Mouse (Mus musculus): ENCODE data around the gene Igsf9. TPM values are rescaled to one million over a fixed set of nuclear protein-coding genes. Genes with fewer than 3 reads are reported as not detected.
A peak's percentile ranks its signal among the peaks of the same experiment; 100 is the strongest.

Gene Igsf9
- total RNA-seq, 2 experiments from 2014 or later = 2.5 to 4.8 TPM

DNA sequence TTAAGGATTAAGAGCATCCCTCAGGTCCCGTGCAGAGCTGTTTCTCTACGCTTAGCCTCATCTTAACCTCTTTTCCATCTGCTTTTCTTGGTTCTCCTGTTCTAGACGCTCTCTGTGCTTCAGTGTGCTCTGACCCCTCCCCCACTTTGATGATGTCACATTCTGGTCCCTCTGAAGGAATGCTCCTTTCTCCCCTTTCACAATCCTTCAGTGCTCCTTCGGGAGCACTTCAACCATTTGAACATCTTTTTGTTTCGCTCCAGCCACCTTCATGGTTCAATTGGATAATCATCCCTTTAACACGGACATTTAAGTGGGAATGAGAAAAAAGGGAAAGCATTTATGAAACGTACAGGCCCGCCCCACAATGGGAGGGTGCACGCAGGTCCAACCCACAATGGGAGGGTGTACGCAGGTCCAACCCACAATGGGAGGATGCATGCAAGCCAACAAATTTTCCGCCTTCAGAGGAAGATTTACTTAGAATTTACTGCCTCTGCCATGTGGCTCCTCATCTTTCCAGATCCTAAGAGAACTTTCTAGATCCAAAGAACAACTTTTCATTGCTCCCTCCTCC is 13.2 kb upstream of the Igsf9 start:
- no peak for DNase-seq

DNA sequence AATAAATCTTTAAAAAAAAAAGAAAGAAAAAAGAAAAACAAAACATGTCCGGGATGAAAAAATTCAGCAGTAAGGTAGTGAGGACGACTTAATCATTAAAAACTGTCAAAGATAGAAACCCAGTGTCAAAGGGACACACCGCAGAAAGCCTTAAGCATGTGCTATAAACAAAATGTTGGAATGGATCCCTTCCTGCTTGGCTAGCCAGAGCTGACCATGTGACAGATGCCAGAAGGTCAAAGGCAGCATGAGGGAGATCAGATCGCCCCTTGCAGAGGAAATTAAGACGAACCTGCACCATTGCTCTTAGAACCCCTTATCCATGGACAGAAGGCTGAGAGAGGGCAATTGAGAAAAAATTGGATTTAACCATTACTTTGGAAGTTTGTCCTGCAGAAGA is 12.2 kb upstream of the Igsf9 start:
- no peak for DNase-seq

DNA sequence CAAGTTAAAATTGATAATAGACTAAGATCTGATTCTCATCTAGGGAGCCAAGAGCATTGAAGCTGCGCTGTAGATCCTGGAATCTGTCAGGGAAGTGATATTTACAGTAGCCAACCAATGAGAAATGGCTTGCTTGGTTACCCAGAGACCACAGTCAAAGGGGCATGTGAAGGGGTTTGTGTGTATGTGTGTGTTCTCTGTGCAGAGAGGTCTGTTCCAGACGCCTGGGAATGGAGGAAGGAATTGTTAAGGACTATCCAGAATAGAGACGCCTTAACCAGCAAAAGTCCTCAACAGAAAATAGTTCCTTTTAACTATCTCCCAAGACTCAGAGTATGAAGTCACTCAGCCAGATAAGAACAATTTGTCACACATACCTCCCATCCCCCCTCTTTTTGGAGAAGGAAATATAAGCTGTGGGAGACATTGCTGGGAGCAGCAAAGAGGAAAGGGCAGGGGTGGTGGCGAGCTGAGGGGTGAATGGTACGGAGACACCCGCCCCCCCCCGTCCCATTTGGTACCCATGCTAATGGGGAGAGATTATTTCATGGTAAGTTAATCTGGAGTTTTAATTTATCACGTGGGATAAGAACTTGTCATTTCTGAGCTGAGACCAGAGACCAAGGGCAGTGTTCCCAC is 11.7 kb upstream of the Igsf9 start:
- DNase-seq = no peak

DNA sequence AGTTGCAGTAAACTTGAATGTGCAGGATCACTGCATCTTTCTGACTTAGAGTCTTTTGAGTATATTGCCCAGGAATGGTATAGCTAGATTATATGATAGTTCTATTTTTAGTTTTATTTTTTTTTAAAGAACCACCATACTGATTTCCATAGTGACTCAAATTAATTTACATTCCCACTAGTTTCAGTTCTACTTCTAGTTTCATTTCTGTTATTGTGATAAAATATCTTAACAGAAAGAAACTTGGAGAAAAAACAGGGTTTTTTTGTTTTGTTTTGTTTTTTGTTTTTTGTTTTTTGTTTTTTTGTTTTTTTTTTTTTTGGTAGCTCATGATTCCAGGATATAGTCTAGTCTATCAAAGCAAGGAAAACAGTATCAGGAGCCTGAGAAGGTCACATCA is 8.7 kb upstream of the Igsf9 start:
- no peak for DNase-seq

DNA sequence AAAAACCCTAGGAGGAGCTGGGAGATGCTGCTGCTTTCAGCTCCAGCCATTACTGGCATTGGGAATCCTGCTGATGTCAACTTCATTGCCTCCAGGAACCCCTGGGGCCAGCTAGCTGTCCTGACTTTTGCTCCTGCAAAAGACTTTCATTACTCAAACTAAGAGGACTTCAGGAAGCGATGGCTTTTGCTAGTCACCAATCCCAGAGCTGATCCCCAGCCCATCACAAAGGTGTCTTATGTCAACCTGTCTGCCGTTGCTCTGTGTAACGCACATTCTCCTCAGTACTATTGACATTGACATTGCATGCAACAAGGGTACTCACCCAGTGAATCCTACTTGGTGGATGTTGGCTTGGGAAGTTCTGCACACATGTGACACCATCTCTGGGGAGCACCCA is 7.4 kb upstream of the Igsf9 start:
- no peak for DNase-seq

DNA sequence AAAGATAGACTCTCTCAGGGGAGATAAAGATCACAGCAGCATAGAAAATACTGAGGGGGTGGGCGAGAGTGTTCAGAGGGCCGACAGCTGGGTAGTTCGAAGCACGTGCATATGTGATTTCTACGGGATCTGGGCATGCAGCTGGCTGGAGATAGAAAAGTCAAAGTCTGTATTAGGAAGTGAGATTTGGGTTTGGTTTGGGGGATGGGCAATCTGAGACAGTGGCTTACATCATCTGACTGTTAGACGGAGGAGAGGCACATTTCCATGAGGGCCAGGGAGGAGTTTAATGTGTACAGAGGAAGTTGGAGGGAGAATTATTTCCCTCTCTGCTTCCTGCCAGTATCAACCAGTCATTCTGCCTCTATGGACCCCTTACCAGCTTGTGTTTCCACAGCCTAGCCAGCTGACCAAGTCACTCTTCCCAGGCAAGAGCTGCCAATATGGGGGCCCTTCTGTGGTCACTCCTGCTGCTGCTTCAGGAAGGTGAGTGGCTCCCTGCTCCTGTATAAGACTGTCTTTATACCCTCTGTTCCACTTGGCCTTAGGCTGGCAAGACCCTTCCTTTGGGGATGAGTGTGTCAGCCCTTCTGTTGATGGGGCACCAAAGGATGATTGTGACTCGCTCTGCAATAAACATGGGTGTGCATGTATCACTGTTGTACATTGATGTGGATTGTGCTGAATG is 6.4 kb upstream of the Igsf9 start, which contains the start of gene Slamf9:
Slamf9 (plus strand) TSS at position 305 of the 688 bp plus-strand sequence.
- DNase-seq = no peak

DNA sequence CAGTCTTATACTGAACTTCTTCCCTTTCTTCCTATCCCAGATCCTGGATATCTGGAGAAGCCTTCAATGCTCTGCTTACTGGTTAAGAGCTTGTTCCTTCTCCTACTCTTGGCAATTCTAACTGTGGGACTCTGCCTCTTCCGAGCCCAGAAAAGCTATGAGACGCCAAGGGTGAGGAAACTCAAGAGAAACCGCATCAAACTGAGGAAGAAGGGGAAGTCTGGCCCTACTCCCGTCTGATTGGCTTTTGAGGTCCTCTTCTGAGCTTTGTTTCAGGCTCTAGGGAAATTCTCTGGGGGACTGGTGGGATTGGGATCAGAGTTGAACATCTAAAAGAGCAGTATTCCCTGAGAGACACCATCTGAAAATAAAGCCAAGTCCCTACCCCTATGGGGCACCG is 3.6 kb upstream of the Igsf9 start:
- no peak for DNase-seq

DNA sequence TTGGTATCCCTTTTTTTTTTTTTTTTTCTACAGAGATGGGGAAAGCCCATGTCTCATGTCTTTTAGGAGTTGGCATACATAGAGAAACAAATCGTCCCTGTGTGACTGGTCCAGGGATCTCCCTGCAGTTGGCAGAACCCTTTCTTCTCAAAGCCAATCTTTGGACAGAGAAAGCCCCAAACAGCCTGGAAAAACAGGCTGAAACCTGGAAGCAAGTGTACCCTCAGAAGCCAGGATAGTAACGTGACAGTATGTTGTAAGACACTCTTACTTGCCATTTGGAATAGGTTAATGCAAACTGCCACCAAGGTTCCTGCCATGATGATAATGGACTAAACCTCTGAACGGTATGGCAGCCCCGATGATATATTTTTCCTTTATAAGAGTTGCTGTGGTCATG is 1.2 kb upstream of the Igsf9 start:
- DNase-seq = no peak

DNA sequence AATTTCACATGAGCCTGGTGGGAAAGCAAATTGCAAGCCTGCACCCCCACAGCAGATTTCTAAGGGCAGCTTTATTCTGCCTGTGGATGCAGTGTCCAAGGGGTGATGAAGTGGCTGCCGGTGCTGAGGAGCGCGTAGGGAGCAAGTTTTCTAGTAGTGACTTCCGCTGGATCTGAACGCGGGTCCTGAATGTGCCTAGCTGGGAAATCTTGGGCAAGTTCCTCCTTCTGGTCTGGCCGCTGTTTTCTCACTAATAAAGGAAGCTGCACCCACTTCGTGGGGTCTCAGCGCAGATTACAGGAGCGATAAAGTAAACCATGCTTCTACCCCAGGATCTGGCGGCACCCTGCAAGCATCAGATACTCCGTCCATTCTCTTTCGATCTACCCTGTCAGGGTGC is 477 bp upstream of the Igsf9 start:
- DNase-seq = no peak

DNA sequence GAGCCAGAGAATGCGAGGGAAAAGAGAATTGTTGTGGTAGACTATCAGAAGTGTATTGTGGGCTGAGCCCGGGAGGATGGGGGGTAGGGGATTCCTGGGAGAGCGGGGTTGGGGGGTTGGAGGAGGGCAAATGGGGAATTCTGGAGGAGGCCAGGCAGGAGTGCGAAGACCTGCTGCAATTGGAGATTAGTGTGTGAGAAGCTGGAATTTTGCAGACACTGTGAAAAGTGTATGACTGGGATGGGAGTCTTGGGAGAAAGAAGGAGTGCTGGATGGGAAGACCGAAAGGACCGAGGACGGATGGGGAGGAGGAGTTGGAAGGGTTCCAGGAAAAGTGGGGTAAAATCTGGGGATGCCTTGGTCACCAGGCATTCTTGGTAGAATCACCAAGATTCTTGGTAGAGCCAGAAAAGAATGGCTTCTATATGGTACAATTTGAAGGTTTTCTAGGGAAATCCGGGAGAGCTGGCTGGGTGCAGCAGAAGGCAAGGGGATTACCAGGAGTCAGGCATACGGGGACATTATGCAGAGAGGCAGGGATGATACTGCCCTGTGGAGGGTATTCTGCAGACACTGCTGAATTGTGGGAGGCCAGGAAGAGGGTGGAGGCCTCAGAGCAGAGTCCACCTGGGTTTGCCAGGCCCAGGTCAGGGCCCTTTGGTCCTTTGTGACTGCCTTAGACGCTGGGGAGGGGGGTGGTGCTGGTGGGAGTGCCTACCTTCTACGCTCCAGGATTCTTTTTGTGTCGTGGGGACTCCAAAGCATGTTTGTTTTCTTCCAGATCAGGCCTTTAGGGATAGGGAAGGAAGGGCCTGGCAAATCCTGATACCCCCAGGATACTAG is 1.2 kb downstream of the Igsf9 start:
- no peak for DNase-seq

DNA sequence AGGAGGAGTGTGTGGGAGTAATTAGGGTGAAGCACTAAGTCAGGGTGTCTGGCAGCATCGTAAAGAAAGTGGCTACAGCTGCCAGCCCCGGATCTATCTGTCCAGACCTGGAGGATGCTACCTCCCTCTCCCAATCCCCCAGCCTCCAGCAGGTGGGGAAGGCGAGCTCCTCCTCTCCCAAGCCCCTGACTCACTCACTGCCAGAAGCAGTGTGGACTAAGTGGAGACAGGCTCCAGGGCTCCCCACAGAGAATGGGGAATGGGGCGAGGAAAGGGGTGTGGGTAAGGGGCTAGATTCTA is 1.7 kb downstream of the Igsf9 start:
- no peak for DNase-seq

DNA sequence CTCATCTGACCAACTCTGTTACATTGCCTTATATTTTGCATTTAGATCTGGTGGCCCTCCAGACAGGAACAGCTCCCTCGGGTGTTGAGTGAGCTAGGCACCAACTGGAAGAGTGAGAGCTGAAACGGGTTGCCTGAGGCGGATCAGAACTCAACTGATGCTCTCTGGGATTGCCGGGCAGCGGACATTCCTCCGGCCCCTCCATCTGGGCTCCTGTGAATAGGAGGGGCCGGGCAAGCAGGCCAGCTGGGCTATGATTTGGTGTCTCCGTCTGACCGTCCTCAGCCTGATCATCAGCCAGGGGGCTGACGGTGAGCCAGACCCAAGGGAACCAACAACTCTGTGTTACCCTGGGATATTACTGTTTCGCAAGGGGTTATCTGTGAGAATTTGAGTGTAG is 2.6 kb downstream of the Igsf9 start:
- no peak for DNase-seq

DNA sequence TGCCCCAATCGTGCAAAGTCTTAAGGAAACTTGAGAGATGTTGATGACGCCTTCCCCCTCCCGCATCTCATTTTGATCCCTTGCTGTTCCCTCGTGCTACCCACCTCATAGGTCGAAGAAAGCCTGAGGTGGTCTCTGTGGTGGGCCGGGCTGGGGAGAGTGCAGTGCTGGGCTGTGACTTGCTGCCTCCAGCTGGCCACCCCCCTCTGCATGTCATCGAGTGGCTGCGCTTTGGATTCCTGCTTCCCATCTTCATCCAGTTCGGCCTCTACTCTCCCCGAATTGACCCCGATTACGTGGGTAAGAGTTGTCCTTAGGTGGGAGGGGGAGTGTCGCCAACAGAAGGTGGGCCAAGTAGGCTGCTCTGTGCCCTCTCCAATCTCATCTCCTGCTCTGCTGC is 3.1 kb downstream of the Igsf9 start:
- no peak for DNase-seq

DNA sequence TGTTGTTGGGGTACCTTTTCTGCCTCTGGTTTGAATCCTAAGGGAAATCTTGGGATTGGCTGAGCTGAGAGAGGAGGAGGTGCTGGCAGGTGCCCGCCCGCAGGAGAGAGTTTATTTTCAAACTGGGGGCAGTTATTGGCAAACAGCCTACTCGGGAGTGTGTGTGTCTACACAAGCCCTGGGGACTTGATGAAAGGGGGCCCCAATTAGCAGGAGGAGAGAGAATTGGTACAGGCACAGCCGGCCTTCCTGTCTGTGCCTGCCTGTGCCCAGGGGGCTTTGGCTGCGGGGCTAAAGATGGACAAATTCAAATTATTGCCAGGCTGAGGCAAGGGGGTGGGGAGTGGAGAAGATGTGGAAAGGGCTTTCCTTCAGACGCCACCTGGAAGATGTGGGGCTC is 4.2 kb downstream of the Igsf9 start:
- DNase-seq = no peak

DNA sequence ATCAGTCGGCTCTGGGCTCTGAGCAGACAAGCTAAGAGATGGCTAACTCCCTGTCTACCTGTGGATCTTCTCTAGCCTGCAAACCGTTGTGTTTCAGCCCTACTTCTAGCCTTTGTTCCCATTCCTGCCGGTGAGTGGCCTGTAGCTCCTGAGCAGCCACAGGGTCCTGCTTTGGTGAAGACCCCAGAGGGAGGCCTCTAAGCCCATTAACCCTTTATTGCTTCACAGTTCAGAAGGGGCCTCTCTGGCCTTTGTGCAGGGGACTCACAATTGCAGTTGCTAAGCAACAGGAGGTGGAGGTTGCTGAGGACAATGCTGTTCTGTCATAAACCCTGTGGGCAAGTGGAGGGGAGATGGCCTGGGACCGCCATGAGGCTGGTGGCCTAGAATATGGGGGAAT is 4.6 kb downstream of the Igsf9 start:
- DNase-seq = no peak

DNA sequence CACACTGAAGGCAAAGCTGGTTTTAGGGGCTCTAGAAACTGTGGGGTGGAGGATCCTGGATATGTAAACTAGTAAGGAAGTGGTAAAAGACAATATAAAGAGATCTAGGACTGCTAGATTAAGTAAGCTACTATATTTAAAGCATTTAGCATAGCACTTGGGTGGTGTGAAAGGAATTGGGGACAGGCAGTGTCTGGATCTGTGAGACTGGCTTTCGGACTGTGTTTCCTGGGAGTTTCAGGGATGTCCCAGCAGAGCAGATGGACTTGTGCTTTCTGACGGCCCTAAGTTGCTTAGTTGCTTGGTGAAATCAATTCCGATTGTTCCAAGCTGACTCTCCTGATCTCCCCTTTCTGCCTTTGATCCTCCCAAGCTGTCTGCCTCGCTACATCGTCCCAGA is 5.1 kb downstream of the Igsf9 start:
- DNase-seq = no peak

DNA sequence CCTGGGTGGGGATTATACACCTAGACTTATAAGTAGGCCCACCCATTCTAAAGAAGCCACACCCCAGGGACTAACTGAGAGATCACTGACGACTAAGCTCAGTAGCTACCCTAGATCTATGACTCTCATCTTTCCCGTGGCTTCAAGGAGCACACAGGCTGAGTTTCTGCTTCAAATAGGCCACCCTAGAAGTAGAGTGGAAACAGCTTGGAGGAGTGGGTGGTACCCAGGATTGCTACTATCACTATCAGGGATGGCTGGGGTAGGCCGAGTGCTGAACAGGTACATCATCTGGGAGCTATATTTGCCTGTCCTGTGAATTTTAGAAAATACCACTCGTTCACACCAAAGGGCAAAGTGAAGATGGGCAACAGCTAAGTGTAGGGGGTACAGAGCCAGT is 6.3 kb downstream of the Igsf9 start:
- DNase-seq = no peak

DNA sequence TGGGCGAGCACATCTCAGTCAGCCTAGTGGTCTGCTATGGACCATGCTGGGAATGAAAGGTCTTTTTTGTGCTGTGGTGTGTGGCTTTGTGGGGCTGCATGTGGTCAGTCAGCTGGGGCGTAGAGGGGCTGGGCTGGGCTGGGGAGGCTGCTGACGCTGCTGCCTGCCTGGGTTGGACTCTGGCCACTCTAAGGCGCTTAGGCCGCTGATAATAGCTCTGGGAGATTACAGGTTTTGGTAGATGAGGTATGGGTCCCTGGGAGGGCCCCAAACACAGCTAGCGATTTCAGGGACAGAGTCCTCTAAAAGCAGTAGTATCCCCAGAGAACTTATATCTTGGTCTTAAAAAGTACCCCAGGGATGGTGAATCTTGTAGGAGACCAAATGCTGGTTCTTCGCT is 7.2 kb downstream of the Igsf9 start:
- DNase-seq = no peak

DNA sequence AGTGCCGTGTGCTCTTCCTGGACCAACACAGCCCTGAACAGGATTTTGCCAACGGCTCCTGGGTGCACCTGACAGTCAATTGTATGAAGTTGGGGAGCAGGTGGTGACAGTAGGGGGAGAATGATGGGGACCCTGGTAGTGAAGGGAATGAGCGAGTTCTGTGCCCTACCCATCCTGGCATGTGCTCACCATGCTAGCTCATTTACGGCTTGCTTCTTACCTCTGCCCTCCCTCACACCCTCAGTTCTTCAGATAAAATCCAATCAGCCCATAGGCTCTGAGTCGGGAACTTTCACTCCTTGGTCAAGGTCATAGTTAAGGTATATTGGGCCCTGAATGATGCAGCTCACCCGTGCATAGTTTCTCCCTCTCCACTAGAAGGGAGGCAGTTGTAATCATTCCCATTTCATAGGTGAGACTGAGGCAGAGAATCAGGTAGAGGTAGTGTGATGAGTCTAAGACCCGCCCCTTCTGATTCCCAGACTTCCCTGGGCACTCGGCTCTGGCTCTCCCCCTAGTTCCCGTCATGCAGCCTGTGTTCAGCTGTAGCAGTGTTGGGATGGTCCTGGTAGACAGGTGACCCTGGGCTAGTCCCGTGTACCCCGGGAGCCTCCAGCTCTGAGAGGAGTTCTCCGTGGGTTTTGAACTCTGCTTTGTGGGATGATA is 8.1 kb downstream of the Igsf9 start:
- DNase-seq = no peak

DNA sequence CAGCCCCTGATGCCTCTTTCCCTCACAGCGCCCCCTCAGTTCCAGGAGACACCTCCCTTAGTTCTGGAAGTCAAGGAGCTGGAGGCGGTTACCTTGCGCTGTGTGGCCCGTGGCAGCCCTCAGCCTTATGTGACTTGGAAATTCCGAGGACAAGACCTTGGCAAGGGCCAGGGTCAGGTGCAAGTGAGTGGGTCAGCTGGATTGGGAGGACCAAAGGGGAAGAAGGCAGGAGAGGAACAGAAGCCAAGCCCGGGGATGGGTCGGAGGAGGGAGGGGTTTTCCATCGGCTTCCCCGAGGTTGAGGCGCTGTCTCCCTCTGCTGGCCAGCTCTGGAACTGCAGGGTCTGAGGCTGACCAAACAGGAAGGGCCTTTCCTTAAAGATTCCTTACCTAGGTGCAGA is 8.7 kb downstream of the Igsf9 start:
- peak; percentile 95 for DNase-seq

DNA sequence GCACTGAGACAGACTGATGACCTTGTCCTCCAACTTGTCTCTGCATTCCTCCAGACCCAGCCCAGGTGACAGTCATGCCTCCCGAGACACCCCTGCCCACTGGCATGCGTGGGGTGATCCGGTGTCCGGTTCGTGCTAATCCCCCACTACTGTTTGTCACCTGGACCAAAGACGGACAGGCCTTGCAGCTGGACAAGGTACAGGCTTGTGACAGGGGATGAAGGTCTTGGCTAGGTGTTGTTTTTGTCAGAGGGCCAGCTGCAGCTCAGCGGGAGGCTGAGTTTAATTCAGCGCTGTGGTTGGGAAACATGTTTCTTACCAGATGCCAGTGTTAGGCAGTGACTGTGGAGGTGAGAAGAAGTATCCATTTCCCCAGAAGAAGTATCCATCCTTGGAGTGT is 10.5 kb downstream of the Igsf9 start:
- no peak for DNase-seq

DNA sequence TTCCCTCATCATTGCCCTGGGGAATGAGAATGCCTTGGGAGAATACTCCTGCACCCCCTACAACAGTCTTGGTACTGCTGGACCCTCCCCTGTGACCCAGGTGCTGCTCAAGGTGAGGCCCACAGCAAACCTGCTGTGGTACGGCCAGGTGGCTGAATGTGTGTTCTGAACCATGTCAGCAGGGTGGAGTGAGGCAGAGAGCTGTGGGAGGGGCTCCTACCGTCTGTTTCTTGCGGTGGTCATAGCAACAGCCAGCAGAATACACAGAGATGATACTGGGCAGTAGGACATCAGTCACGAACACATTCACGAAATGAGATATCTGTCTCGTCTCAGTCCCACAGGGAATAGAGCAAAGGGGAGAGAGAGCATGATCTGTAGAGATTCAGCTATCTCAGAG is 11.9 kb downstream of the Igsf9 start:
- DNase-seq = no peak

DNA sequence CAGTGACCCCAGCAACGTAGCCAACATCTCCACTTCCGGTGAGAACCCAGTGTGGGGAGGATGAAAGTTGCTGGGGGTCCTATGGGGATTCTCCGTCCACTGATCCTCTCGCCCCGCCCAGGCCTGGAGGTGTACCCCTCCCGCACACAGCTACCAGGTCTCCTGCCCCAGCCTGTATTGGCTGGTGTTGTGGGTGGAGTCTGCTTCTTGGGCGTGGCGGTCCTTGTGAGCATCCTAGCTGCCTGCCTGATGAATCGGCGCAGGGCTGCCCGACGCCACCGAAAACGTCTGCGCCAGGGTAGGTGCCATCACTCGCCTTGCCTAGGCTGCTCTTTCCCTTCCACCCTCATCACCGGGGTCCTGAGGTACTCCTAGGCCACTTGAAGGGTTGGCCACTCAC is 14.4 kb downstream of the Igsf9 start:
- no peak for DNase-seq

Measured in adrenal gland, postnatal 10 days (tissue).